Mouse (Mus musculus) thymus, adult 2 months (tissue): ENCODE results near the gene Rit1.

ENCODE experiments used
- CTCF ChIP-seq: fragments of 200-500 bp; IDR thresholded peaks from 2 replicates; pipeline ENCODE4 v1.5.1; 2012; ENCODE audit warnings: mild to moderate bottlenecking, control low read depth, low read length, moderate library complexity, borderline replicate concordance; ENCODE audit not compliant: control insufficient read depth, poor library complexity, insufficient read depth; ENCODE audit errors: extremely low read depth
- POLR2A ChIP-seq: fragments of 200-500 bp; IDR thresholded peaks from 2 replicates; pipeline ENCODE4 v1.6.1; 2012; ENCODE audit warnings: mild to moderate bottlenecking, low read length, control low read depth, moderate library complexity; ENCODE audit not compliant: control insufficient read depth, poor library complexity, insufficient read depth; ENCODE audit errors: extremely low read depth

GRCm38 (mm10) chr3:88756276-88756675 lies 39.6 kb downstream of the Rit1 start:
- TF ChIP-seq CTCF (no peak), POLR2A (no peak)
